Mouse (Mus musculus) embryonic facial prominence, embryonic 10.5 days (tissue): ENCODE data around the gene Draxin. TPM values are rescaled to one million over a fixed set of nuclear protein-coding genes. Genes with fewer than 3 reads are reported as not detected.
A peak's percentile ranks its signal among the peaks of the same experiment; 100 is the strongest.
"Not testable (repeated sequence)": the region's sequence is repeated elsewhere in the genome, so short reads cannot be mapped to it uniquely, and the experiment has no call there.

Source experiments
- DNase-seq: peaks from one replicate; pipeline ENCODE4 v3.0.0-alpha.2; 2017; ENCODE audit warnings: low spot score
- H3K27ac ChIP-seq: fragments of 300-500 bp; sonication (generic); replicated peaks from 2 replicates; pipeline ENCODE4 v1.5.1; 2016; ENCODE audit warnings: mild to moderate bottlenecking
- H3K27me3 ChIP-seq: fragments of 300-500 bp; sonication (generic); replicated peaks from 2 replicates; pipeline ENCODE4 v1.6.1; 2016; ENCODE audit warnings: low read depth, mild to moderate bottlenecking; ENCODE audit not compliant: poor library complexity, severe bottlenecking
- H3K36me3 ChIP-seq: fragments of 300-500 bp; sonication (generic); replicated peaks from 2 replicates; pipeline ENCODE4 v1.6.1; 2016; ENCODE audit warnings: mild to moderate bottlenecking, moderate library complexity
- H3K4me1 ChIP-seq: fragments of 300-500 bp; sonication (generic); 2 replicates; pipeline ENCODE4 v1.6.1; 2016
- H3K4me3 ChIP-seq: fragments of 300-500 bp; sonication (generic); 2 replicates; pipeline ENCODE4 v1.5.1; 2016; ENCODE audit warnings: mild to moderate bottlenecking, moderate library complexity
- H3K9me3 ChIP-seq: fragments of 300-500 bp; sonication (generic); 2 replicates; pipeline ENCODE4 v1.6.1; 2016; ENCODE audit warnings: mild to moderate bottlenecking
- WGBS: fragments of 180-500 bp; shearing (Covaris S2); methylation state at CpG from one replicate; pipeline ENCODE4 v1.1.7; 2016; 5-methylcytosine and 5-hydroxymethylcytosine counted together
- polyA plus RNA-seq: library from polyadenylated mRNA; unstranded; fragments of >200 nt; fragmentation: Nextera tagmentation; extraction: Ambion mirVana; gene quantifications from 2 replicates; pipeline ENCODE4 v1.2.1, GENCODE M21; 2016

The Draxin gene
- polyA plus RNA-seq, 1 experiment from 2014 or later: 1.5 TPM

DNA sequence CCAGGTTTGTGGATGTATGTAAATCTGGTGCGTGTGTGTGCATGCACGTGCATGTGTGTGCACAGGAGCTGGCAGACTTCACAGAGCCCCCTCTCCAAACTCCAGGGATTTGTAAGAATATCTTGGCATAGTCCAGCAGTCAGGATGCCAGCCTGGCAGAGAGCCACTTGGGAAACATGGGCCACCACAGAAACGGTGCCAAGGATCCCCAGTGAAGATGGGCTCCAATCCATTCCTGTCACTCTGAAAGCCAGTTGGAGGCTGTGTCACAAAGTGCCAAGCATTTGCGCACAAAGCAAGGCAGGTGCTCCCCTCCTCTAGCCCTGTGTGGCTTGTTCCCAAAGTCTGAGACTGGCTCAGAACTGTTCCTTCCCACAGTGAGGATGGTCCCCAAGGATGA lies 9.1 kb downstream of the Draxin start:
- WGBS: 84% methylated on average over 4 of the region's 4 CpGs
- Histone ChIP-seq H3K27me3 (peaks cover 7% of the 10 kb centered on the region; the same call in 1 of the 2 replicates), H3K36me3 (no peaks in the 10 kb centered on the region), H3K4me1 (peaks cover 29% of the 10 kb centered on the region), H3K27ac (no peak overlapping the region), H3K4me3 (no peak overlapping the region), H3K9me3 (peaks cover 4% of the 10 kb centered on the region; the same call in 1 of the 2 replicates)
- no peak for DNase-seq

DNA sequence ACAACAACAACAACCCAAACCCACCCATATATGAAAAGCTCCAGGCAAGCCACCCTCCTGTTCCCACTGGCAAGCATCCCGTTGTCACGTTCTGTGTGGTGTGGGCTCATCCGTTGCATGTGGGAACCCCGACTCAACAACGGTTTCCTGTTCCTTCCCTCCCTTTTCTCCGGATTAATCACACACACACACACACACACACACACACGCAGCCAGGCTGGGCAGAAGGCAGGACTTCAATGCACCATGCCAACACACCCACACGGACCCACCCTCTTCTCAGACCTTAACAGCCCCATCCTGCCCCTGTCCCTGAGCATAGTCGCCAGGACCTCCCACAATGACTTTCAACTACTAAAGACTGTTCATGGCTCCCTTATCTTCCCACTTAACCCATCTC lies 9.9 kb downstream of the Draxin start:
- DNase-seq: no peak
- no peaks in the 10 kb centered on the region for H3K36me3 ChIP-seq
- H3K27ac ChIP-seq: no peak overlapping the region
- peaks cover 11% of the 10 kb centered on the region for H3K27me3 ChIP-seq
- H3K9me3 ChIP-seq: peaks cover 4% of the 10 kb centered on the region; the same call in 1 of the 2 replicates
- peaks cover 31% of the 10 kb centered on the region for H3K4me1 ChIP-seq
- H3K4me3 ChIP-seq: no peak overlapping the region
- 81% methylated on average over 9 of the region's 9 CpGs for WGBS

DNA sequence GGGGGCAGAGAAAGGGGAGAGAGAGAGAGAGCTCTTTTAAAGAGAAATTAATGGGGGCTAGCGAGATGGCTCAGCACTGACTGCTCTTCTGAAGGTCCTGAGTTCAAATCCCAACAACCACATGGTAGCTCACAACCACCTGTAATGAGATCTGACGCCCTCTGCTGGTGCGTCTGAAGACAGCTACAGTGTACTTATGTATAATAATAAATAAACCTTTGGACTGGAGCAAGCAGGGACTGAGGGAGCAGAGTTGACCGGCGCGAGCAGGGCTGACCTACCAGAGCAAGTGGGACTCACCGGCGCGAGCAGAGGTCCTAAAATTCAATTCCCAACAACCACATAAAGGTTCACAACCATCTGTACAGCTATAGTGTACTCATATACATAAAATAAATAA lies 10.9 kb downstream of the Draxin start:
- H3K9me3 ChIP-seq, DNase-seq, H3K4me3 ChIP-seq, H3K36me3 ChIP-seq, H3K27ac ChIP-seq: not testable (repeated sequence)
- Histone ChIP-seq H3K4me1 (peaks cover 29% of the 10 kb centered on the region), H3K27me3 (peaks cover 17% of the 10 kb centered on the region; the same call in 1 of the 2 replicates)
- whole genome bisulfite sequencing: 88% methylated on average over 9 of the region's 9 CpGs

DNA sequence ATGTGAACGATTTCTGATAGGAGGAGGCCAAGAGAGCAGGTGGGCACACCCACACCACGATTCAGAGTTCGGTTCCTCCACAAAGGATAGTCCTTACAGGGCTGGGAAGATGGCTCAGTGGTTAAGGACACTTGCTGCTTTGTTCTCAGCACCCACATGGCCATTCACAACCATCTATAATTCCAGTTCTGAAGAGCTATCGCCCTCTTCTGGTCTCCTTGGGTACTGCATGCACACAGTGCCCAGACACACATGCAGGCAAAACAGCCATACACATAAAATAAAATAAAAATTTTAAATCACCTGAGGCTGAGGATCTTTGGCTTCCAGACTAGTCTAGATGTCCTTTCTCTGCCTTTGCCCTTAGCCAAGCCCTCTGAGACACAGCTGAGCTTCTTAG lies 13.1 kb downstream of the Draxin start:
- Histone ChIP-seq H3K4me3 (no peak overlapping the region), H3K36me3 (no peaks in the 10 kb centered on the region), H3K27me3 (peaks cover 23% of the 10 kb centered on the region; the same call in 1 of the 2 replicates), H3K27ac (no peak overlapping the region), H3K9me3 (peaks cover 4% of the 10 kb centered on the region; the same call in 1 of the 2 replicates), H3K4me1 (peaks cover 20% of the 10 kb centered on the region)
- 76% methylated on average over 4 of the region's 4 CpGs for WGBS
- no peak for DNase-seq

DNA sequence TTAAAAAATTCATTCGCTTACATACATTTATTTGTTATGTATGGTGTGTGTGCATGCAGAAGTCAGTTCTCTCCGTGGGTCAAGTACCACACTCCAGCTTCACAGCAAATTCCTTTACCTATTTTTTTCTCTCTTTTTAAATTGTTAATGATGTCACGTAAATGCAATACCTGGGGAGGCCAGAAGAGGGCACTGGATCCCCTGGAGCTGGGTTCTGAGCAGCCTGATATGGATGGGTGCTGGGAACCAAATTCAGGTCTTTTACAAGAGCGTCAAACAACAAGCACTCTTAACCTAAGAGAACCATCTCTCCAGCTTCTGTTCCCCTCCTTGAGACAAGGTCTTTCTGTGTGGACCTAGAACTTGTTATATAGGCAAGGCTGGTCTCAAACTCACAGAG lies 13.8 kb downstream of the Draxin start:
- Histone ChIP-seq H3K27ac (no peak overlapping the region), H3K4me3 (no peak overlapping the region), H3K36me3 (no peaks in the 10 kb centered on the region), H3K27me3 (peaks cover 23% of the 10 kb centered on the region; the same call in 1 of the 2 replicates), H3K4me1 (peaks cover 14% of the 10 kb centered on the region), H3K9me3 (peaks cover 4% of the 10 kb centered on the region; the same call in 1 of the 2 replicates)
- 72% methylated on average over 4 of the region's 4 CpGs for WGBS
- no peak for DNase-seq

DNA sequence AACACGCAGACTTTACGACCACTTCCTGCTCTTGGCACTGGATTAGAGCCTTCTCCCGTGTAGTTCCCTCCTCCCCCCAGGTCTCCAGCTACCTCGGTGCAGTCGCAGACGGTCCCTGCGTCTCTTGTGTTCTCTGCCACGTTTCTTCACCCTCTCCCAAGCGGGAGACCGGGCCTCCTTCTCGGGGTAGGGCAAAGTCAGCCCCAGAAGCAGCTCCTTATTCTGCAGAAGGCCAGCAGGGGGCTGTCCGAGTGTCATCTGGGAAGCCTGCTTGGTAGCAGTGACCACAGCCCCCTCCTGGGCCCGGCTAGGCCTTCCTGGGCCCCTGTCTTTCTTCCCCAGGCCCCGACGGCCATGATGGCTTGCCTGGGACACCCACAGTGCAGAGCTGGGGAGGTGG lies 15.0 kb downstream of the Draxin start:
- H3K4me1 ChIP-seq: peaks cover 14% of the 10 kb centered on the region
- WGBS: 3% methylated on average over 15 of the region's 15 CpGs
- peak; percentile 75 for DNase-seq
- H3K27me3 ChIP-seq: peaks cover 16% of the 10 kb centered on the region; the same call in 1 of the 2 replicates
- no peaks in the 10 kb centered on the region for H3K36me3 ChIP-seq
- peak overlapping the region; percentile 72 for H3K27ac ChIP-seq
- H3K9me3 ChIP-seq: peaks cover 4% of the 10 kb centered on the region; the same call in 1 of the 2 replicates
- peak overlapping the region; percentile 27; the same call in 1 of the 2 replicates for H3K4me3 ChIP-seq

DNA sequence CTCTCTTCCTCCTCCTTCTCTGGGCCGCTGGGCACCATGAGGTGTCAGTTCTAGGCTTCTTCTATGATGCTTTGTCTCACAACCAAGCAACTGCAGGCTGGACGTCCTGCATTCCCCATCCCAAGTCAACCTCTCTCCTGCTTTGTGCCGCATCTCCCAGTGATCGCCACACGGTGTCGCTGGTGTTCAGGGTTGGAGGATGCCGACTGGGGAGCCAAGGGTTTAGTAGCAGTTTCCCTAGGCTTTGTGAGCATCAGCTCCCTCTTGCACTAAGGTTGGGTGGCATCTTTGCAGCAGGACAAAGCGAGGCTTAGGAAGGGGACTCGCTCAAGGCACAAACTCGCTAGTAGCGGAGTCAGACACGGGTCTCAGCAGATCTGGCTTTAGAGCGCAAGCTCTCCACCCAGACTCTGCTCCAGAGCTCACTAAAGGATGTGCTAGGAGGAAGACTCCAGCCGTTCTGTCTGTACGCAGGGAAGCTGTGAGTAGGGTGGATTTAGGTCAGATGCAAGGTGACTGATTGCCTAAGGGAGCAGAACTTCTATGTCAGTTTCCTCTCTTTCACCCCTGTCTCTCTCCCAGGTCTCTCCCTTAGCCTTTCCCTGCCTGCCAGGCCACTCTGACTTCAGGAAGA lies 15.6 kb downstream of the Draxin start:
- H3K9me3 ChIP-seq: peaks cover 4% of the 10 kb centered on the region; the same call in 1 of the 2 replicates
- peak; percentile 90 for DNase-seq
- no peaks in the 10 kb centered on the region for H3K36me3 ChIP-seq
- peaks cover 14% of the 10 kb centered on the region for H3K4me1 ChIP-seq
- H3K27me3 ChIP-seq: peaks cover 16% of the 10 kb centered on the region; the same call in 1 of the 2 replicates
- H3K4me3 ChIP-seq: 0 out of 2 replicates have a peak overlapping the region, but pooled peaks have one; percentile 27
- peak overlapping the region; percentile 72 for H3K27ac ChIP-seq
- WGBS: 3% methylated on average over 15 of the region's 15 CpGs

DNA sequence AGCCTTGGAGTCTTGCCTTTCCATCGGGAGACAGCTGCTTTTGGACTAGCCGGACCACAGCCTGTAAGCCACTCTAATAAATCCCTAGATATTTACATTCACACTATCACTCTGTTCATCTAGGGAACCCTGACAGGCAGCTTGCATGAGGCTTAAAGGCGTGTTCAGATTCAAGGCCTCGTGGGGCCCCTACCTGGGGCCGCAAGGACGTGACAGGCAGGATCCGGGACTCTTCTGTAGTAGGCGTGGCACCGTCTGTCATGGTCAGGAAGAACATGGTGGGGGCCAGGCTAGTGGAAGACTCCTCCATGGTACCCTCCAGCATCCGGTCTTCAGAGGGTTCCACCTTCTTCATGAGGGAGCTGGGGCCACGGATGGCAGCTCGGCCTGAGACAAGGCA lies 18.0 kb downstream of the Draxin start:
- Histone ChIP-seq H3K9me3 (peaks cover 4% of the 10 kb centered on the region; the same call in 1 of the 2 replicates), H3K27me3 (peaks cover 16% of the 10 kb centered on the region; the same call in 1 of the 2 replicates), H3K4me1 (peaks cover 26% of the 10 kb centered on the region), H3K4me3 (no peak overlapping the region), H3K27ac (no peak overlapping the region), H3K36me3 (no peaks in the 10 kb centered on the region)
- 84% methylated on average over 12 of the region's 12 CpGs for WGBS
- no peak for DNase-seq

DNA sequence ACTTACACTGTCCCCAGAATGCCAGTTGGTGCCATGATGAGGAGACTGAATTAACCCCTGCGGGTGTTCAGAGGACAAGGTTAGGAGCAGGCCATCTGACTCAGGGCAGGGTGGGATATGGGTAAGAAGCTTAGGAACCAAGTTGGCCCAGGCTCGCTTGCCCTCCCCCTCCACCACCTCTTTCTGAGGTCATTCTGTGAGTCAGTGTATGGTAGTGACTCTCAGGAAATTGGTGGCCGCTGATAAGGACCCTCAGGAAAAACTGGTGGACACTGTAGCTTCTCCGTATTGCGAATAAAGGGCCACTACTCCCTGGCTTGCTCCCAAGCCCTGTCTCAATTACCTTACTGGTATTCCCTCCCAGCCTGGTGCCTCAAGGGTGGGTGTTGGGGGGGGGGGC lies 21.3 kb downstream of the Draxin start:
- no peak overlapping the region; the same call in 1 of the 2 replicates for H3K27ac ChIP-seq
- peaks cover 15% of the 10 kb centered on the region for H3K4me1 ChIP-seq
- H3K9me3 ChIP-seq: no peaks in the 10 kb centered on the region
- H3K27me3 ChIP-seq: 0 out of 2 replicates have a peak, but pooled peaks cover 6% of the 10 kb centered on the region
- no peak overlapping the region for H3K4me3 ChIP-seq
- H3K36me3 ChIP-seq: no peaks in the 10 kb centered on the region
- DNase-seq: no peak
- WGBS: 87% methylated on average over 5 of the region's 5 CpGs

DNA sequence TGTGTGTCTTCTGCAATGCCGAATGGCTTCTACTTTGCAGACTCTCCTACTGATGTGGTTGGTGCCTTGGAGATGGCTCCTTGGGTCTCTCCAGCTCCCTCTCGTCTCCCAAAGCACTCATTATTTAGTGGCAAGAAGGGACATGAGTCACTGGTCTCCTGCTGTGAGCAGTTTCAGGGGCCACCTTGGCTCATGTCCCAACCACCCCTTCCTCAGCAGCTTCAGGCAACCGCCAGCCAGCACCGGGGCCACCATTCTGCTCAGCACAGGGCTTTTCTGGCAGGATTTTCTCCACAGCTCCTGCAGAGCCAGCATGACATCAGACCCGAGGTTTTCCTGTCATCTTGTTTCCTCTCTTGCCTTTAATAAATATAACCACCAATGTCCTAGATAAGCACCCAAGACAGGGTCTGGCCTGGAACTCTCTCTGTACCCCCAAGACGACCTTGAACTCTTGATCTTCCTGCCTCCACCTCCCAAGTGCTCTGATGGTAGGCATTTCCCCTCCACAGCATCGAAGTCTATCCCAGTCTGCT lies 21.9 kb downstream of the Draxin start:
- H3K36me3 ChIP-seq: no peaks in the 10 kb centered on the region
- 74% methylated on average over 7 of the region's 7 CpGs for WGBS
- 0 out of 2 replicates have a peak, but pooled peaks cover 2% of the 10 kb centered on the region for H3K27me3 ChIP-seq
- H3K4me1 ChIP-seq: peaks cover 15% of the 10 kb centered on the region
- H3K27ac ChIP-seq: no peak overlapping the region; the same call in 1 of the 2 replicates
- no peaks in the 10 kb centered on the region for H3K9me3 ChIP-seq
- no peak overlapping the region for H3K4me3 ChIP-seq
- no peak for DNase-seq

DNA sequence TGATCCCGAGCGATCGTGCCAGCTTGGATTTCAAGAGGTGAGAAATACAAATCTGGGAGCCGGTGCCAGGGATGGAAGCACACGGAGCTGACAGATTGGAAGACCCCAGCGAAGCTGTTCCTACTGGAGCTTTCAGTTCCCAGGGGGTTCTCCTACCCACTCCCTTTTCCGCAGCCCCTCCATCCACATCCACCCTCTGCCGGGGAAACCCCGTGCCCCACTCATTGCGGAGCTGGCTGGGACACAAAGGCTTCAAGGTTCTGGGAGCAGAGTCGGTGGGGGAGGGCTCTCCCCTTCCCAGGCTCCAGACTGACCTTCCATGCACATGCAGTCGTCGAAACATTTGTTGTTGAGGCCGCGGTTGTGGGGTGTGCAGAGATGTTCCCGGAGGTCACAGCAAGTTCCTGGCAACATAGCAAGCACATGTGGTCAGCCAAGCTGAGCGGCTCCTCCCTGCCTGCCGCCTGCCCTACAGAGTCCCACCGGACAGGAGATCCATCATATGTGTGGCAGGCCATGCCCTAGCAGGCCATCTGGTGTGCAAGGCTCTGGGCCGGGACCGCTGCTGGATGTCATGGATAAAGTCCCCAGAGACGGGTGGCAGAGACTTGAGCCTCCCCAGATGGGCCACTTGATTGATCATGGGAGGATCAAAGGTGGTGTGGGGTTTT lies 22.7 kb downstream of the Draxin start:
- 73% methylated on average over 22 of the region's 22 CpGs for WGBS
- DNase-seq: no peak
- no peaks in the 10 kb centered on the region for H3K9me3 ChIP-seq
- peaks cover 4% of the 10 kb centered on the region; the same call in 1 of the 2 replicates for H3K27me3 ChIP-seq
- peaks cover 15% of the 10 kb centered on the region for H3K4me1 ChIP-seq
- no peak overlapping the region for H3K4me3 ChIP-seq
- no peak overlapping the region for H3K27ac ChIP-seq
- H3K36me3 ChIP-seq: no peaks in the 10 kb centered on the region

DNA sequence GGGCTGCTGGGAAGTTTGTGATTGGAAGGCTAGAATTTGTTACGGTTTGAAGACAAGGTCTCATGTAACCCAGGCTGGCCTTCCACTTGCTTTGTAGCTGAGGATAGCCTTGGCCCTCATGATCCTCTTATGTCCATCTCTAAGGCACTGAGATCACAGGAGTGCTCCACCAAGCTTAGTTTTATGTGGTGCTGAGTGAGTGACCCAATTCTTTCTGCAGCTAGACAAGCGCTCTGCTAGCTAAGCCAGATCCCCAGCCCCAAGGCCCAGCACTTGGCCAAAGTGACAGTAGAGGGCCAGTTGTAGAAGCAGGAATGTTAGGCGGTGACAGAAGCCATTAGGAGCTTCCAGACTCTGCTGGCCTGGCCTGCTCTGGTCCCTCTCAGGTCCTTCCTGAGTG lies 26.4 kb downstream of the Draxin start:
- Histone ChIP-seq H3K9me3 (no peaks in the 10 kb centered on the region), H3K4me3 (no peak overlapping the region), H3K27ac (no peak overlapping the region), H3K36me3 (no peaks in the 10 kb centered on the region), H3K4me1 (peaks cover 32% of the 10 kb centered on the region), H3K27me3 (peaks cover 29% of the 10 kb centered on the region)
- no peak for DNase-seq
- 86% methylated on average over 3 of the region's 3 CpGs for WGBS
